Mouse (Mus musculus) embryonic facial prominence, embryonic 11.5 days (tissue): ENCODE data around the gene B230217C12Rik. TPM values are rescaled to one million over a fixed set of nuclear protein-coding genes. Genes with fewer than 3 reads are reported as not detected.
A peak's percentile ranks its signal among the peaks of the same experiment; 100 is the strongest.

Experiments
- ATAC-seq: fragments of 200-750 bp; cut with Nextera tagmentation; replicated peaks from 2 replicates; pipeline ENCODE4 v1.8.0; 2017; ENCODE audit warnings: low read depth; ENCODE audit not compliant: insufficient number of reproducible peaks, low FRiP score, low TSS enrichment
- DNase-seq: peaks from one replicate; pipeline ENCODE4 v3.0.0-alpha.2; 2015; ENCODE audit warnings: low spot score
- H3K27ac ChIP-seq: fragments of 300-500 bp; sonication (generic); replicated peaks from 2 replicates; pipeline ENCODE4 v1.5.1; 2014; ENCODE audit warnings: mild to moderate bottlenecking, low read depth, low read length, control low read depth
- H3K27me3 ChIP-seq: fragments of 300-500 bp; sonication (generic); 2 replicates; pipeline ENCODE4 v1.6.1; 2014; ENCODE audit warnings: mild to moderate bottlenecking, low read length, moderate library complexity, mixed read lengths; ENCODE audit not compliant: control insufficient read depth, insufficient read depth
- H3K36me3 ChIP-seq: fragments of 300-500 bp; sonication (generic); replicated peaks from 2 replicates; pipeline ENCODE4 v1.6.1; 2014; ENCODE audit warnings: low read depth, mild to moderate bottlenecking, low read length, moderate library complexity, mixed read lengths; ENCODE audit not compliant: control insufficient read depth, insufficient read depth
- H3K4me1 ChIP-seq: fragments of 300-500 bp; sonication (generic); 2 replicates; pipeline ENCODE4 v1.6.1; 2014; ENCODE audit warnings: low read length, mixed read lengths; ENCODE audit not compliant: control insufficient read depth, insufficient read depth
- H3K4me2 ChIP-seq: fragments of 300-500 bp; sonication (generic); 2 replicates; pipeline ENCODE4 v1.6.1; 2014; ENCODE audit warnings: low read depth, mild to moderate bottlenecking, control low read depth, low read length, moderate library complexity
- H3K4me3 ChIP-seq: fragments of 300-500 bp; sonication (generic); 2 replicates; pipeline ENCODE4 v1.5.1; 2014; ENCODE audit warnings: low read depth, low read length, control low read depth
- H3K9ac ChIP-seq: fragments of 300-500 bp; sonication (generic); replicated peaks from 2 replicates; pipeline ENCODE4 v1.6.1; 2014; ENCODE audit warnings: mild to moderate bottlenecking, control low read depth, low read length
- H3K9me3 ChIP-seq: fragments of 300-500 bp; sonication (generic); replicated peaks from 2 replicates; pipeline ENCODE4 v1.6.1; 2016; ENCODE audit warnings: mild to moderate bottlenecking, low read length, inconsistent platforms, mixed read lengths; ENCODE audit not compliant: control insufficient read depth
- WGBS: fragments of 180-500 bp; shearing (Covaris S2); extraction: QIAGEN DNeasy Blood & Tissue Kit; methylation state at CpG from one replicate; pipeline ENCODE4 v1.1.7; 2014; 5-methylcytosine and 5-hydroxymethylcytosine counted together
- polyA plus RNA-seq: library from polyadenylated mRNA; unstranded; fragments of >200 nt; fragmentation: Nextera tagmentation; extraction: Ambion mirVana; gene quantifications from 2 replicates; pipeline ENCODE4 v1.2.1, GENCODE M21; 2014

B230217C12Rik gene
- polyA plus RNA-seq, 1 experiment from 2014 or later, result 20.0 TPM

DNA sequence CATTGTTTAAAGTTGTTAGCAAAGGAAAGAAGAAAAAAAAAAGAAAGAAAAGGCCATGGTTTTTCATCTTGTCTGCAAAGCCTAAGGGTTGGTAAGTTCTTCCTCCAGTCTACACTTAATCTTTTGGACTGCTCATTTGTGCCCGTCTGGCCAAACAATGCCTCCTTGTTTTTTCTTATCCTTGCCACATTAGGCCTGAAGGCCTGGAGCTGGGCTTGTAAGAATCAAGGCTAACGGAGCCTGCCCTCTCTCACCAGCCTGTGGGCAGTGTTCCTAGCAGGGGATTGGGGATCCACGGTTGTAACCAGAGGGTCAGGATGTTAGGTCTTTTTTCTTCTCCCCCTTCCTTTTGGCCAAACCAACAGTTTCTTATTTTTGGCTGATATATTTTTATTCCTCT, 29.6 kb upstream of the B230217C12Rik start:
- Histone ChIP-seq H3K9me3 (no peaks in the 10 kb centered on the region), H3K4me3 (no peak overlapping the region), H3K36me3 (peaks cover 3% of the 10 kb centered on the region; the same call in 1 of the 2 replicates), H3K27ac (no peak overlapping the region; the same call in 1 of the 2 replicates), H3K4me1 (peaks cover 38% of the 10 kb centered on the region), H3K9ac (no peak overlapping the region), H3K4me2 (no peak overlapping the region), H3K27me3 (no peaks in the 10 kb centered on the region)
- WGBS, result 10% methylated on average over 3 of the region's 3 CpGs
- DNase-seq (peak; percentile 20), ATAC-seq (no peak)

GRCm38 (mm10) chr11:97811569-97812362, 28.8 kb upstream of the B230217C12Rik start:
- no peak for DNase-seq
- H3K36me3 ChIP-seq, result peaks cover 3% of the 10 kb centered on the region; the same call in 1 of the 2 replicates
- no peak overlapping the region; the same call in 1 of the 2 replicates for H3K4me2 ChIP-seq
- H3K27ac ChIP-seq, result peak overlapping the region; percentile 56; the same call in 1 of the 2 replicates
- peaks cover 41% of the 10 kb centered on the region for H3K4me1 ChIP-seq
- no peak overlapping the region for H3K4me3 ChIP-seq
- no peak overlapping the region; the same call in 1 of the 2 replicates for H3K9ac ChIP-seq
- 0 out of 2 replicates have a peak, but pooled peaks have one; percentile 11 for ATAC-seq
- no peaks in the 10 kb centered on the region for H3K27me3 ChIP-seq
- no peaks in the 10 kb centered on the region for H3K9me3 ChIP-seq
- WGBS, result 32% methylated on average over 12 of the region's 13 CpGs

DNA sequence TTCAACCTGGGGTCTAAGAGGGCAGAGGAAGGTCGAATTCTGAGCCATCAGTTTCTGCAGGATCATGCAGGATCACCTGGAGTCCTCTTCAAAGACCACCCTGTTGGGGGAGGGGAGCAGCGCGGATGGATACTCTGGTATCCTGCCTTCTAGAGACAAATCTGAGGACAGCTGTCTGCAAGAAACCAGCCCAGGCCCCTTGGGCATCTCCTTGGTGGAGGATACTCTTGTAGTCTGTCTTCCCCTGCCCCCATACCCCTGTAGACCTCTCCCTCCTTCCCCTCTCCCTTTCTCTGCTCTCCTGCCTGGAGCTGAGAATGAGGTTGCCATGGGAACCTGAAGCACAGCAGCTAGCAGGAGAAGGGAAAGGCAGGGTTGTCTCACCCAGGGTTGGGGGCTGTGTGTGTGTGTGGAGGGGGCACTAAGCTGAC, 28.1 kb upstream of the B230217C12Rik start:
- Histone ChIP-seq H3K4me3 (no peak overlapping the region), H3K9ac (peak overlapping the region; percentile 25), H3K4me1 (peaks cover 43% of the 10 kb centered on the region), H3K27ac (peak overlapping the region; percentile 56; the same call in 1 of the 2 replicates), H3K36me3 (peaks cover 3% of the 10 kb centered on the region; the same call in 1 of the 2 replicates), H3K9me3 (no peaks in the 10 kb centered on the region), H3K27me3 (no peaks in the 10 kb centered on the region), H3K4me2 (peak overlapping the region; percentile 16; the same call in 1 of the 2 replicates)
- WGBS, result 13% methylated on average over 3 of the region's 3 CpGs
- ATAC-seq (peak; percentile 66), DNase-seq (peak; percentile 75)

GRCm38 (mm10) chr11:97813085-97813484, 27.5 kb upstream of the B230217C12Rik start:
- Histone ChIP-seq H3K9ac (peak overlapping the region; percentile 25; the same call in 1 of the 2 replicates), H3K4me3 (no peak overlapping the region), H3K36me3 (peaks cover 3% of the 10 kb centered on the region; the same call in 1 of the 2 replicates), H3K4me2 (no peak overlapping the region), H3K4me1 (peaks cover 42% of the 10 kb centered on the region), H3K27ac (no peak overlapping the region), H3K9me3 (no peaks in the 10 kb centered on the region), H3K27me3 (no peaks in the 10 kb centered on the region)
- 53% methylated on average over 7 of the region's 7 CpGs for WGBS
- DNase-seq (no peak), ATAC-seq (no peak; the same call in 1 of the 2 replicates)

GRCm38 (mm10) chr11:97813746-97814515, 26.6 kb upstream of the B230217C12Rik start:
- Histone ChIP-seq H3K27me3 (no peaks in the 10 kb centered on the region), H3K9ac (no peak overlapping the region), H3K4me1 (peaks cover 41% of the 10 kb centered on the region), H3K36me3 (peaks cover 2% of the 10 kb centered on the region; the same call in 1 of the 2 replicates), H3K9me3 (no peaks in the 10 kb centered on the region), H3K4me2 (no peak overlapping the region), H3K27ac (no peak overlapping the region), H3K4me3 (no peak overlapping the region)
- ATAC-seq, result no peak
- 80% methylated on average over 17 of the region's 17 CpGs for WGBS
- DNase-seq, result no peak

- Histone ChIP-seq H3K4me1 (peaks cover 39% of the 10 kb centered on the region), H3K27ac (peak overlapping the region; percentile 20; the same call in 1 of the 2 replicates), H3K9ac (peak overlapping the region; percentile 22; the same call in 1 of the 2 replicates), H3K27me3 (no peaks in the 10 kb centered on the region), H3K36me3 (no peaks in the 10 kb centered on the region; the same call in 1 of the 2 replicates), H3K4me2 (no peak overlapping the region), H3K9me3 (no peaks in the 10 kb centered on the region), H3K4me3 (no peak overlapping the region)
- 71% methylated on average over 11 of the region's 11 CpGs for WGBS
- ATAC-seq, result no peak
- DNase-seq, result no peak
Observed at GRCm38 (mm10) chr11:97815736-97816135, 24.8 kb upstream of the B230217C12Rik start.

- Histone ChIP-seq H3K4me3 (no peak overlapping the region), H3K27me3 (no peaks in the 10 kb centered on the region), H3K36me3 (no peaks in the 10 kb centered on the region; the same call in 1 of the 2 replicates), H3K9me3 (no peaks in the 10 kb centered on the region), H3K4me2 (no peak overlapping the region), H3K27ac (no peak overlapping the region), H3K4me1 (peaks cover 39% of the 10 kb centered on the region), H3K9ac (no peak overlapping the region)
- ATAC-seq, result no peak
- 57% methylated on average over 5 of the region's 5 CpGs for WGBS
- DNase-seq, result no peak
Observed at GRCm38 (mm10) chr11:97816176-97816575, 24.4 kb upstream of the B230217C12Rik start.
